Mouse (Mus musculus) monocyte, adult 2 months (primary cell): ENCODE data around the gene Sap25.

Experiments used
- DNase-seq, 2 experiments: peaks; one replicate each; pipeline ENCODE4 v3.0.0; 2022; ENCODE audit warnings: low spot score in 2 of 2, low read depth in 1 of 2

Gene Sap25

DNA sequence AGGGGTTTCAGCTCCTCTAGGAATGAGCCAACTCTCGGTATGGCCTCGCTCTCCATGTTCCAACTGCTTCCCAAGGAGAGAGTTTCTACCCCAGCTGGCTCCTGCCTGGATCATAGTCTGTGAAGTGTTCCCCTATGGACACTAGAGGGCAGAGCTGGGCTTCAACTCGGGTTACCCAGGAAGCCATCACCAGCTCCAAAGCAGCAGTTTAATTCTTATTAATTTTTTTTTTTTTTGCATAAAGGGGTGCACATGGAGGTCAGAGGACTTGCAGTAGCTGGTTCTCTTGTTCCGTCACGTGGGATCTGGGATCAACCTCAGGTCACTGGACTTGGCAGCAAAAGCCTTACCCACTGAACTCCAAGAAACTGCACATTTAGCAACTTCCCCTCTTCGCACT is 15.8 kb downstream of the Sap25 start:
- peak in 1 of 2 experiments; percentile 20 for DNase-seq

DNA sequence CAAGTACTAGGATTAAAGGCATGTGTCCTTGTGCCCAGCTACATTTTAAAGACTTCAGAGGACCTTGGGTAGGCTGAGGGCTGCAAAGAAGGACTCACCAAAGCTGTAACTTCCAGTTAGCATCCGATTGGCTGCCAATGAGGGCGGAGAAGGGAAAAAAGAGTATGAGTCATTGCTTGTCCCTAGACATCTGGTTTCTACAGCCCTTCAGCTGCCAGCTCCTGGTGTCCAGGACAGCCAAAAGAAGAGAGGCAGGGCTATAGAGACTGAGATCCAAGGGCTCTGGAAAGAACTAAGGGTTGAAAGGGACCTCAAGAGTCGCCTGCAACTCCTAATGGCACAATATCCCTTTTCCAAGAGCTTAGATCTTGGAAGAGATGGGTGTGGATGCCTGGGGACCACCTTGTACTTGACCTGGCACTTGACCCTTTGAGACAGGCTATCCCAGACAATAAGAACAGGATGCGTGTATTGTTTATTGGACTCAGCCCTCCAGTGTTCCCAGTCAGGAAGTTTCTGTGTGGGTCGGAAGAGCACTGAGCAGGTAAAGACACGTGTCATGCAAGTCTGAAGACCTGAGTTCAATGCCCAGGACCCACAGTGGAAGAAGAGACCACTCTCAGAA is 19.0 kb downstream of the Sap25 start:
- no peak for DNase-seq

DNA sequence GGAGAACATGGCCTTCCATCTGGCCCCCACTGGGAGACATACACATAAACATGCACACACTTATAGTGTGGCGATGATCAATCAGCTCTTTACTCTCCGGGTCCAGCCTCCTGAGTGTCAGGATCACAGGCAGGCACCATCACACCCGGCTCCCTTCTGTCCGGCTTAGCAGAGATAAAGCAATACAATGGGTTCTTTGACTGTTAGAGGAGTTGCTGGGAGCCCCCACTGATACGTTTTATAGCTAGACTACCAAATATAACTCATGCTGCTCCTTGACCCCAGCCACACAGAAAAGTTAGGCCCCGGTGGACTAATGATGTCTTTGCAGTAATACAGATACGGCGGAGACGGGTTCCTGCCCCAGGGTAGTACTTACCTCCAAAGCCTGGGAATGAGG is 21.9 kb downstream of the Sap25 start:
- DNase-seq = no peak

DNA sequence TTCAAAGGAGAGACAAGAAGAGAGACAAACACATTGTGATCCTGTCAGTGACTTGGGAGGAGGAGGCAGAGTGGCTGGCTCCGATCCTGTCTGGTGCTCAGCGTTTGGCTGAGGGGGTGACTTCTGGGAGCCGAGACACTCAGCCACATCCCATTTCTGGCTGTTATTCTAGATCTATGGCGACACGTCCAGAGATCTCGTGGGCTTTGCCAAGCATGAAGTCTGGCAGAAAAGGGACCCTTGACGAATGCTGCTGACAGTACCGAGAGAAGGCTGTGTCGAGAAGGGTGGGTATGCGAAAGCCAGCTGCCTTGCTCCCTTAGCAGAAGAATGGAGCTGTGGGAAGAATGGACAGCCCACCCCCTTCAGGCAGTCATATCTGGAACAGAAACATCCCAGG is 27.8 kb downstream of the Sap25 start:
- no peak for DNase-seq

DNA sequence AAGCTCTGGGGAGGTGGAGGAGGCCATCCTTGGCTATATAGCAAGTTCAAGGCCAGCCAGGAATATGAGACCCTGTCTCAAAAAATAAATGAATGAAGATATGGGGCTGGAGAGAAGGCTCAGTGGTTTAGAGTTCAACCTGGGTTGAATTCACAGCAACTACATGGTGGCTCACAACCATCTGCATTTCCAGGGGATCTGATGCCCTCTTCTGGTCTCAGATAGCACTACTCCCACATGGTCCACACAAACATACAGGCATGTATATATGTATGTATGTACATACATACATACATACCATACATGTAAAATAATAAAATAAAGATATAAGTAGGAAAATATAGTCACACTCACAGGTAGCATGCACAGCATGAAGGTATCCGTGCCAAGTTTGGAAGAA is 29.1 kb downstream of the Sap25 start:
- DNase-seq = no peak

DNA sequence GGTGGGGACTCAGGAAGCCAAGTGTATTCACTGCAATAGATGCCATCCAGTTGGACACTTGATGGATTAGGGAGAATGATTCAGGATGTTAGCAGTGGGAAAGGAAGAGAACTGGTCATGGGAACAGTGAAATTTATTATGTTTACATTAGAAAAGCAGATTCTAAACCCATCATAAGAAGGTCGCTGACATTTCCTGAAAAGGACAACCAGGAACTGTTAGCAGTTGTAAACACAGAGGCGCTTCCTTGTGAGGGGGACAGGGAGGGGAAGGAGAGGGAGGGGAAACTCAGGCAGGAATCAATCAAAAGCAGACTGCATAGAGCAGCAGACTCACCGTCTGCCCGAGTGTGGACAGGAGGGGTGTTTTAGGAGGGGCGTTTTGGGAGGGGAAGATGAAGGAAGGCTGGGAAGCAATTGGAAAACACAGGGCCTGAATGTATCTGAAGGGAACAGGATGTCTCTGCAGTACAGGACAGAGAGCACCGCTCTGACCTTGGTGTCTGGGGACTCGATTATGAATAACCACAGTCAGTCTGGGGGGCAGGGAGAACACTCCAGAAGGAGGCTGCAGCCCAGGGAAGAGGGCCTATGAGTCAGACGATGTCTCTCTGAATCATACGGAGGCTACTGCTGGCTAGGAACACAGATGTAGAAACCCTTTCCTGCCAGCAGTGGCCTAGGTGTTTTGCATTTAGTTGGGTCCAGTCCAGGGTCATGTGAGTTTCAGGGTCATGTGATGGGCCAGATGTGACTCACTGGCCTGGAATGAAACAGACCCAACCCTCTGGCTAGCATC is 30.5 kb downstream of the Sap25 start:
- peak; percentile 16 to 24 for DNase-seq

DNA sequence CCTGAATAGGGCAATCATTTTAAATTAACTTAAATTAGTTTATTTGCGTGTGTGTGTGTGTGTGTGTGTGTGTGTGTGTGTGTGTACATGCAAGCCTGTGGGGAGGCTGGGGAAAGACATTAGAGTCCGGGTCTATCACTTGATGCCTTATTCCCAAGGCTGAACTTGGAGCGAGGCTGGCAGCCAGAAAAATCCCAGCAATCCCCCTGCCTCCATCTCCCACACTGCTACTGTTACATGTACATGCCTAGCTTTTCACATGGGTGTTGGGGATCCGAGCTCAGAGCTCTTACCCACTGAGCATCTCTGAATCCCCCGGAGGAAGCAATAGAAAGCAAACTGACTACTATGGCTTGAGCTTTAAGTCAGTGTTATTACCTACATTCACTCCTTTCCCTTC is 31.2 kb downstream of the Sap25 start:
- no peak for DNase-seq

DNA sequence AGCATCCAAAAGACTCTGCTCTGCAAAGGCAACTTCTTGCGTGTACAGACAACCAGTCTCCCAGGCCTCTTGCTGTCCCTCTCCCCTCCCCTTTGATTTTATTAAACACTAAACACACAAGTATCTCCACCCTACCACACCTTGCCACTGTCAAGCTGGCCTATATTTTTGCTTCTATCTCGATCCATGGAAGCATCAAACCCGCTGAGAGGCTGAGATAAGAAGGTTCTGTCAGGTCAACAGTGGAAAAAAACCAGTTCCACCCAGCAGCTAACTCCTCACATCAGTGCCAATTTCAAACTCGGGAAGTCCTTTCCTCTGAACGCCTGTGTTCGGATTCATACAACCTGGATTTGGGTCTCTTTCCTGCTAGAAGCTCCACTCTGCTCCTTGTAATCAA is 31.9 kb downstream of the Sap25 start:
- DNase-seq = no peak

DNA sequence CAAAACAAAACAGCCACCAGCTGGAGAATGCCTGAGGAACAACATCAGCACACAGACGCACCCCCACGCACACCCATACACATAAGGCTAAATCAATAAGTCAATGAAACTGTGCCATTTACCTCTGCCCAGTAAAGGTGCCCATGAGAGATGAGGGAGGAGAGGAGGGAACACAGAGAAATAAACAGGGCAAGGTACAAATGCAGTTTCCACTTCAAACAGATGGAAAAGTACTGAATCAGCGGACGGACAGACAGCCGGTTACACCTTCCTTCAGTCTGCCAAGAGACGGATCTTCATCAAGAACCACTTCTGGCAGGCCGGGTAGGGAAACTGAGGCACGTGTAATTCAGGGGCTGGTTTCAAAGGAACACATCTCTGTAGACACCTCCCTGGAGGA is 33.7 kb downstream of the Sap25 start:
- DNase-seq = no peak

DNA sequence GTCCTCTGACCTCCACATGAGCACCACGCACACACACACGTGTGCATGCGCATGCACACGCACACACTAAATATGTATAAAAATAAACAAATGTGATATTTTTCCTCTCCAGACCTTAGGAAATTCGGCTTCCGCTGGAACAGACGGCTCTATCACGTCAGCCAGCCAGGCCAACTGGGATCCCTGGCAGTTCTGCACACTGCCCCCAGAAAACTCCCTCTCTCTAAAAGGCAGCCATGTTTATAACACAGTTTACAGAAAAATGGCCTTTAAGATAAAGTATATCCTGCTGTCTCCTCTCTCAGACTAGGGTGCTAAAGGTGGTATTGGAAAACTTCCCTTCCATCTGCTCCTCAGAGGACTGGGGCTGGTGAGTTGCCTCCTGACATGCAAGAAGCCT is 36.7 kb downstream of the Sap25 start:
- DNase-seq = no peak

DNA sequence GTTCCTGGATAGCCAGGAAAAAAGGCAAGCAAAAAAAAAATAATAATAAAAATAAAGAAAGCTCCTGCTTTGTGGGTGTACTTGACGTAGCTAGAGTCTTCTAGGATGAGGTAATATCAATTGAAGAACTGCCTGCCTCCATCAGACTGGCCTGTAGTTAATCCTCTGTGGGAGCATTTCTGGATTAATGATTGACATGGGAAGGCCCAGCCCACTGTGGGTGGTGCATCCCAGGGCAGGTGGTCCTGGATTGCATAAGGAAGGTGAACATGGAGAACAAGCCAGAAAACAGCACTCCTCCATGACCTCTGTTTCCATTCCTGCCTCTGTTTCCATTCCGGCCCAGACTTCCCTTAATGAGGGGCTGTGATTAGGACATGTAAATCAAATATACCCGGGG is 37.6 kb downstream of the Sap25 start:
- no peak for DNase-seq

DNA sequence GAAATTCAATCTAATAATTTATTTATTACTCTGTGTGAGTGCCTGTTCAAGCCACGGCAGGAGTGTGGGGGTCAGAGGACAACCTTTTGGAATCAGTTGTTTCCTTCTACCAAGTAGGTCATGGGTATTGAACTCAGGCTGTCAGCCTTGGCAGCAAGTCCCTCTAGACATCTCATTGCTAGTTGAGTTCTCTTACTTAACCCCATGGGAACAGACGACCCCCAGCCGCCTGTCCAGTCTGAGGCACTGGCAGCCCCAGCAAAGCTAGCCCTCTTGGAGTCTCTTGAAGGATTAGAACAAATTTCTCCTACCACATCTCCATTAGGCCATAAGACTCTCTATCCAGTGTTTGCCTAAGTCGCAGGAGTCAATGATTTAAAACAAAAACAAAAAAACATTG is 38.6 kb downstream of the Sap25 start:
- DNase-seq = no peak

DNA sequence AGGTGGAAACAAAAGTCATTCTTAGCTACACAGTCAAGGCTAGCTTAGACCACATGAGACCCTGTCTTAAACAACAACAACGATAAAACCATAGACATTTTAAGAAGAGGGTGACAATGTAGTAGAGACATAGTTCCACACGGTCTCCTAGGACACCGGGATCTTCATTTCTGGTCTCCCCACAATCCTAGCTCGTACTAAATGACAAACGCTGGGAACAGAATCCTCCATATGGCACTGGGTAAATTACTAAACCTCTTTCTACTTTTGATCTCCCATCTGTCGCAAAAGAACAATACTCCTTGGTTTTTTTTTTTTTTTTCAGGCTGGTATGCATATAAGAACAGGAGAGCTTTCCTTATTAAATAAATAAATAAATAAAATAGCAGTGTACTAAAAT is 41.4 kb downstream of the Sap25 start:
- DNase-seq = no peak

DNA sequence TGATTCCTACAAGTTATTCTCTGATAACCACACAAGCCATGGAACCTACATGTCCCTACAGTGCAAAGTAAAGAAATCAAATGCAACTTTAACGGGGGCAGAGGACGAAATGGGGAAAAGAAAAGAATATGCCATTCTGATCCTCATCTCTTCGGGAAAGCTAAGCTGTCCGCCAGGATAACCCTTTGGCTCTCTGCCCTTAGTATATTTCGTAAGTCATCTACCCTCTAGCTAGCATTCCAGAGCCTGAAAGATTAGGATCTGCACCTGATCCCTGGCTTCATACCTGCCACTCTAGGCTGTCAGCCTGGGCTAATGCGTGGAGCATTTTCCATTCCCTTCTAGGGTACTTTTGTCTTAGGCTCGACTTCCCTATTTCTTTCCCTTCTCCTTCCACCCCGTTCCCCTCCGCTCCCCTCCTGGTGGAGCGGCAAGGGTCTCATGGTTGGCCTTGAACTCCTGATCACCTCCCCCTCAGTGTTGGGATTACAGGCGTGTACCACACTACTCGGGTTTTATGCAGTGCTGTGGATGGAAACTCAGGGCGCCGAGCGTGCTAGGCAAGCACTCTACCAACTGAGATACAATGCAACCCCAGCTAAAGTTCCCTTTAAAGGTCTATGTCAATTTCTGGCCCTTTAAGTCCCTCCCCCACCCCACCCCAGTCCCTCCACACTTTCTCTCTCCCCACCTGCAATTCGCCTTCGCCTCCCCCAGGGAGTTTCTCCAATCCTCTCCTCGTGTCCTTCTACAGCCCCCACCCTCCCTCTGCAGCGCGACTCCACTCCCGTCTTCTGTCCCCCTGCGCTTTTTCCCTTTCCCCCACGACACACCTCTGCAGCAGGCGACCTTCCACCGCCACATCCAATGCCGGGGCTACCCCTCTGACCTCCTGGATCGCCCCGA is 42.5 kb downstream of the Sap25 start:
- no peak for DNase-seq

DNA sequence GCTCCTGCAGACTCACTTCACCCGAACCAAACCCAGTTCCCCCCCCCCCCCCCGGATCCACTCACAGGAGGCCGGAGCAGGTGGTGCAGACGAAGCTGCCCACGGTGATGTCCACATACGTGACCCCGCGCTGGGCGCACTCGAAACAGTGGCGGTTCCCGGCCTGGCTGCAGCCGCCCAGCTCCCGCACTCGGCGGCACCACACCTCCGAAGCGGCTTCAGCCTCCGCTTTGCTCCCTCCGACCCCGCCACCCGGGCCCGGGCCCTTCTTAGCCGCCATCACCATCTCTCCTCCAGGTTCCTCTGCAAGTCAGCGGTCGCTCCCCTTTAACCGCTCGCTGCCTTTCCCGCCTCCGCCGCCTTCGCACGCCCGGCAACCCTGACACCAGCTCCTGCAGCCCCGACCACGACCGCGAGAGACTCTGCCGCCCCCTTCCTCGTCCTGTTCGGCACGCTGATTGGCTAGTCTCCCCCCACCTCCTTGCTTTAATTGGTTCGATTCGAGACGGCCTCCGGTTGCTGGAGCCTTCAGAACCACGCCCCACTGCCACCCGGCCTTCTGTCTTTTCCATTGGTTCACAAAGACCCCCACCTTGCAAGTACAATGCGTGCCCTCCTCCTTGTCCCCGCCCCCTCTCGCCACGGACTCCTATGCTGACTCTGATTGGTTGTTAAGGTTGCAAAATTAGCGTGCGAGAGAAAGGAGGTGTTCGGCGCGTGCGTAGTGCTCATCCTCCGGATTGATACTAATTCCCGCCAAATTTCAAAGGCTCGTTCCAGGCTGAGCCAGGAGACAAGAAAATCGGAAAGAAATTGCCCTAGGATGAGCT is 43.4 kb downstream of the Sap25 start, which contains the start of gene Agfg2:
Agfg2 (minus strand) TSS at position 433 of the 830 bp plus-strand sequence.
- DNase-seq = peak; percentile 93 to 97

DNA sequence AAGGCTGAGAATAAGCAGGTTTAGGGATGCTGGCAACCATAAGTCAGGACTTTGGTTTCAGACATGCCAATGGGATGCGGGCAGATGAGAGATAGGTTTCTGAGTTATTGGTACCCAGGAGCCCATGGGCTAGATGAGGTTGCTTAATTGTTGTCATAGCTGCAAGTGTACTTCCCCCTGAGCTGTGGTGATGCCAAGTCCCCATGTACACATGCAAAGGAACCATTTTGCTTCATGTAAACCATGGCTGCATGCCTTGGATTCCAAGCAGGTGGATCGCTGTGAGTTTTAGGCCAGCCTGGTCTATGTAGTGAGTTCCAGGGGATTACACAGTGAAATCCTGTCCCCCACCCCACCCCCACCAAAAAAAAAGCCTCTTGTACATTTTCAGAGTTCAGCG is 44.5 kb downstream of the Sap25 start:
- no peak for DNase-seq

DNA sequence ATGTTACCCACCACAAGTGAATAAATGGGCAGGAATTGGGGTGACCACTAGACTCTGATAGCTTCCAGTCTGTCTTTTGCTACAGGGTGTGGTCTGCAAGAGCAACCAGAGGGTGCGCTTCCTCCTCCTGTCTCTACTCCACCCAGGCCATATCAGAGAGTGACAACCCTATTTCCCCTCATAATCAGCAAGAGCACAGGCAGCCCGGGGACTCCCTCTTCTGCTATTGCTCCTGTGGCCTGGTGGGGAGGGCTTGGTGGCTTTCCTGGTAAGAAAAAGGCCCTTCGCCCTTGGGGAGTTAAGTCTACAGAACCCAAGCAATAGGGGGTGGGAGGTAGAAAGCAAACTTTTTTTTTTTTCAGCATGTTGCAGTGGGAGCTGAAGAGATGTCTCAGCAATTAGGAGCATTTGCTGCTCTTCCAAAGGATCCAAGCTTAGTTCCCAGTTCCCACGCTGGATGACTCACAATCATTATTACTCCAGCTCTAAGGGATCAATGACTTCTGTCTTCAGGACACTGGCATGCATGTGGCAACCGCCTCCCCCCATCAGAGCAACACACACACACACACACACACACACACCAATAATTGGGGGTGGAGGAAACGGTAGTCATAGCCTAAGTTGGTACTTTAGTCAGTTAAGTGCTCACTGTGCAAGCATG is 45.1 kb downstream of the Sap25 start:
- no peak for DNase-seq

DNA sequence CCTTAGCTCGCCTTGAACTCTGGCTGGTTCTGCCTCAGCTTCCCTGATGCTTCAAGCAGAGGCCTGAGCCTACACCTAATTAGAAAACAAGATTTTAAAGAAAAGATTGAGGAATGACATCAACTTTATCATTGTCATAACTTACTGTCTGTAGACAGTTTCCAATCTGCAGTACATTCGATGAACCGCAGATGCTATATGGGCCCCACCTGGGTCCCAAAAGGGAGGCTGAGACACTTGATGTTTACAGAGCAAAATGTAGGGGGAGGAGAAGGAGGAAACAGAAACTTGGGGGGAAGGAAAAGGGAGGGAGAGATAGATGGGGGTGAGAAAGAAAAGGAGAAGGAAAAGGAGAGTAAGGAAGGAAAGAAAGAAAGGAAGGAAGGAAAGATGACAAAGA is 48.8 kb downstream of the Sap25 start:
- no peak for DNase-seq

DNA sequence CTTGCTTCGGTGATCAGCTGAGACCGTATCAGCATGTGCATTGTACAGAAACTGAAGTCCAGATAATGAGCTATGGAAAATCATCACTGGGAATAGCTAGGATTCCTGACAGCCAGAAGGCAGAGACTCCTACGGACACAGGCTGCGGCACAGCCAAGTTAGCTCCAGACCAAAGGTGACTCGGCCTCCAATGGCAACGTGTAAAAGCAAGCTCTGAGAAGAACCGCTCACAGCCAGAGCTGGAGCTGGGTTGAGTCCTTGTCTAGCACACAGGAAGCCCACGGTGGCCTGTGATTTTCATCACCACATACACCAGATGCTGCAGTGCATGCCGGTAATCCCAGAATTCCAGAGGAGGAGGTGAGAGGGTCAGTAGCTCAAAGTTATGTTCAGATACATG is 49.4 kb downstream of the Sap25 start:
- no peak for DNase-seq

DNA sequence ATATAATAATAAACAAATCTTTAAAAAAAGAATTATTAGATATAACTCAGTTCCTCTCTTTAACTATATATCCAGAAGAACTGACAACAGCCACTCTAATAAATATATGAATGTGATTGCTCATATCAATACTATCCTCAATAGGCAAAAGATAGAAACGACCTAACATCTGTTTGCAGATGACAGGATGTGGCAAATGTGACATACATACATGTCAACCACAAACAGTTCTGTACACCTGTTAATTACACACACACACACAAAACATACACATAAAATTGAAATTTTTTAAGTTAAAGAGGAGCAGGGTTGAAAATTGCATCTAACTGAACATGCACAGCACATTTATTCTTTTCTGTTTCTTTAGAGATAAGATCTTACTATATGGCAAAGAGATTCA is 50.7 kb downstream of the Sap25 start:
- DNase-seq = no peak
